Mouse (Mus musculus) stomach, embryonic 14.5 days (tissue): ENCODE data around the gene Ppl. TPM values are rescaled to one million over a fixed set of nuclear protein-coding genes. Genes with fewer than 3 reads are reported as not detected.
A peak's percentile ranks its signal among the peaks of the same experiment; 100 is the strongest.

Experiments
- ATAC-seq: fragments of 200-750 bp; cut with Nextera tagmentation; 2 replicates; pipeline ENCODE4 v1.8.0; 2017; ENCODE audit warnings: low read depth, moderate TSS enrichment; ENCODE audit not compliant: insufficient number of reproducible peaks, insufficient read depth, low FRiP score
- H3K27ac ChIP-seq: fragments of 300-500 bp; sonication (generic); 2 replicates; pipeline ENCODE4 v1.5.1; 2014; ENCODE audit warnings: mild to moderate bottlenecking, low read length, moderate library complexity, mixed read lengths
- H3K27me3 ChIP-seq: fragments of 300-500 bp; sonication (generic); 2 replicates; pipeline ENCODE4 v1.6.1; 2014; ENCODE audit warnings: low read length, control low read depth, mixed read lengths; ENCODE audit not compliant: control insufficient read depth, insufficient read depth
- H3K36me3 ChIP-seq: fragments of 300-500 bp; sonication (generic); 2 replicates; pipeline ENCODE4 v1.6.1; 2014; ENCODE audit warnings: mild to moderate bottlenecking, control low read depth, low read length, moderate library complexity, mixed read lengths; ENCODE audit not compliant: control insufficient read depth, insufficient read depth
- H3K4me1 ChIP-seq: fragments of 300-500 bp; sonication (generic); 2 replicates; pipeline ENCODE4 v1.6.1; 2014; ENCODE audit warnings: low read length, control low read depth, mixed read lengths; ENCODE audit not compliant: control insufficient read depth, insufficient read depth
- H3K4me2 ChIP-seq: fragments of 300-500 bp; sonication (generic); replicated peaks from 2 replicates; pipeline ENCODE4 v1.6.1; 2014; ENCODE audit warnings: low read depth, low read length, control low read depth
- H3K4me3 ChIP-seq: fragments of 300-500 bp; sonication (generic); 2 replicates; pipeline ENCODE4 v1.5.1; 2014; ENCODE audit warnings: low read depth, low read length, control low read depth
- H3K9ac ChIP-seq: fragments of 300-500 bp; sonication (generic); replicated peaks from 2 replicates; pipeline ENCODE4 v1.6.1; 2014; ENCODE audit warnings: low read depth, mild to moderate bottlenecking, control low read depth, low read length, moderate library complexity, mixed read lengths
- H3K9me3 ChIP-seq: fragments of 300-500 bp; sonication (generic); 2 replicates; pipeline ENCODE4 v1.6.1; 2016; ENCODE audit warnings: low read depth, low read length, control low read depth; ENCODE audit not compliant: control insufficient read depth
- WGBS: fragments of 180-500 bp; shearing (Covaris S2); extraction: QIAGEN DNeasy Blood & Tissue Kit; methylation state at CpG from one replicate; pipeline ENCODE4 v1.1.7; 2014; 5-methylcytosine and 5-hydroxymethylcytosine counted together
- polyA plus RNA-seq: library from polyadenylated mRNA; unstranded; fragments of >200 nt; fragmentation: Nextera tagmentation; extraction: Ambion mirVana; gene quantifications from 2 replicates; pipeline ENCODE4 v1.2.1, GENCODE M21; 2014

Gene Ppl
- polyA plus RNA-seq, 1 experiment from 2014 or later = 12.7 TPM

- H3K9ac ChIP-seq = no peak overlapping the region
- no peaks in the 10 kb centered on the region for H3K27me3 ChIP-seq
- no peaks in the 10 kb centered on the region for H3K4me1 ChIP-seq
- peaks cover 49% of the 10 kb centered on the region for H3K36me3 ChIP-seq
- ATAC-seq = no peak
- H3K4me3 ChIP-seq = no peak overlapping the region
- H3K4me2 ChIP-seq = no peak overlapping the region
- WGBS = 89% methylated on average over 4 of the region's 4 CpGs
- no peaks in the 10 kb centered on the region for H3K9me3 ChIP-seq
- no peak overlapping the region for H3K27ac ChIP-seq
Observed at GRCm38 (mm10) chr16:5085196-5085595, 47.0 kb downstream of the Ppl start.

DNA sequence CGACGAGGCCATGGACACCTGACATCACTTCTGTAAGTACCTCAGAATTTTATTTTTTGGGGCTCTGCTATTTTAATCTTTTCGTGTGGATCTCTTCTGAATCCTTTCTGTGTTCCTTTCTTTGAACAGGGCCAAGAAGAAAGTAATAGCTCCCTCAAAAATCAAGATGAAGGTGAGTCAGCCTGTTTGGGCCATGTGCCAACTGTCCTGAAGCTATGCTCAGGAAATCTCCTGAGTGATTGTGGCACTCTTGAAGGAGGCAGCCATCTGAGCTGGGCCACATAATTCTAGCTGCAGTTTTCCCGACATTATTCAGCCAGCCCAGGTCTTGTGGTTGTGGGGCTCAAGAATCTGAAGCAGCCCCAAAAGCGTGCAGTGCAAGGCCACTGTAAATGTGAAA lies 57.9 kb downstream of the Ppl start:
- WGBS = 94% methylated on average over 5 of the region's 5 CpGs
- peaks cover 81% of the 10 kb centered on the region for H3K36me3 ChIP-seq
- no peak for ATAC-seq

GRCm38 (mm10) chr16:5071974-5072373 lies 60.2 kb downstream of the Ppl start:
- Histone ChIP-seq H3K4me2 (no peak overlapping the region), H3K9ac (no peak overlapping the region), H3K27me3 (no peaks in the 10 kb centered on the region), H3K4me1 (no peaks in the 10 kb centered on the region), H3K4me3 (no peak overlapping the region), H3K27ac (no peak overlapping the region), H3K36me3 (peaks cover 64% of the 10 kb centered on the region), H3K9me3 (no peaks in the 10 kb centered on the region)
- WGBS = 92% methylated on average over 7 of the region's 7 CpGs
- ATAC-seq = no peak

More for the DNA sequence above, 57.9 kb downstream of the Ppl start:
- Histone ChIP-seq H3K4me2 (no peak overlapping the region), H3K4me1 (no peaks in the 10 kb centered on the region), H3K9ac (no peak overlapping the region), H3K27ac (no peak overlapping the region), H3K9me3 (no peaks in the 10 kb centered on the region), H3K27me3 (no peaks in the 10 kb centered on the region), H3K4me3 (no peak overlapping the region)

DNA sequence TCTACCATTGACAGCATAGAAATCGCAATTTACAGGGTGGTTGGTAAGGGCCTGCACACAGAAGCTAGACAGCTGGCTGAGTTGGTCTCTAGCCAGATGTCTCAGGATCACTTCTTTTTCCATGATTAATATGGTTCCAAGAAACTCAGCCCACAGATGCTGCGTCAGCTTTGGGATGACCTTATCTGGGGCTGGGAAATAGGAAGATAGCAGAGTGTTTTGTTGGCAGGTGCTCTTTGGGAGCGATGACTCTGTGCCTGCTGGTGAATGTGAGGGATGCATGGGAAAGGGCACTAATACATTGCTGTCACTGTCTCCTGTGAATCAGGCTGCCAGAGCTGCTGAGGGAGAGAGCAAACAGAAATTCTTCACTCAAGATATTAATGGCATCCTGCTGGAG lies 61.9 kb downstream of the Ppl start:
- H3K27me3 ChIP-seq = no peaks in the 10 kb centered on the region
- H3K9me3 ChIP-seq = no peaks in the 10 kb centered on the region
- no peak for ATAC-seq
- no peak overlapping the region for H3K27ac ChIP-seq
- 82% methylated on average over 3 of the region's 3 CpGs for WGBS
- H3K4me2 ChIP-seq = no peak overlapping the region
- no peak overlapping the region for H3K4me3 ChIP-seq
- no peaks in the 10 kb centered on the region for H3K4me1 ChIP-seq
- no peak overlapping the region for H3K9ac ChIP-seq
- peaks cover 52% of the 10 kb centered on the region for H3K36me3 ChIP-seq

GRCm38 (mm10) chr16:5063472-5063871 lies 68.7 kb downstream of the Ppl start:
- no peak overlapping the region for H3K4me2 ChIP-seq
- WGBS = 89% methylated on average over 4 of the region's 4 CpGs
- peaks cover 42% of the 10 kb centered on the region for H3K36me3 ChIP-seq
- no peak overlapping the region for H3K4me3 ChIP-seq
- no peak for ATAC-seq
- H3K9me3 ChIP-seq = no peaks in the 10 kb centered on the region
- no peak overlapping the region for H3K27ac ChIP-seq
- H3K9ac ChIP-seq = no peak overlapping the region
- H3K4me1 ChIP-seq = no peaks in the 10 kb centered on the region
- H3K27me3 ChIP-seq = no peaks in the 10 kb centered on the region

DNA sequence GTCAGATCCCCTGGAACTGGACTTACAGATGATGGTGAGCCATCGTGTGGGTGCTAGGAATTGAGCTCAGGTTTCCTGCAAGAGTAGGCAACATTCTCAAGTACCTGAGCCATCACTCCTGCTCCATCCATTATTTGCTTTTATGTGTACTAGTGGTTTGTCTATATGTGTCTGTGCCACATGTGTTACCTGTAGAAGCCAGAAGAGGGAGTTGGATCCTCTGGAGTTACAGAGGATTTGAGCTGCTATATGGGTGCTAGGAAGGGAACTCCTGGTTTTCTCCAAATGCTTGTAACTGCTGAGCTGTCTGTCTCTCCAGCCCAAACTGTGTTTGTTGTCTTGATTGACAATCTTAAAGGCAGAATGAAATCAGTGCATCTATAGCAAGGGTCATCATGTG lies 74.1 kb downstream of the Ppl start:
- H3K4me2 ChIP-seq = no peak overlapping the region
- WGBS = 88% methylated on average over 1 of the region's 1 CpGs
- ATAC-seq = no peak
- H3K27me3 ChIP-seq = no peaks in the 10 kb centered on the region
- 0 out of 2 replicates have a peak, but pooled peaks cover 3% of the 10 kb centered on the region for H3K4me1 ChIP-seq
- no peaks in the 10 kb centered on the region for H3K9me3 ChIP-seq
- no peak overlapping the region for H3K9ac ChIP-seq
- H3K4me3 ChIP-seq = no peak overlapping the region
- no peak overlapping the region for H3K27ac ChIP-seq
- peaks cover 42% of the 10 kb centered on the region for H3K36me3 ChIP-seq

DNA sequence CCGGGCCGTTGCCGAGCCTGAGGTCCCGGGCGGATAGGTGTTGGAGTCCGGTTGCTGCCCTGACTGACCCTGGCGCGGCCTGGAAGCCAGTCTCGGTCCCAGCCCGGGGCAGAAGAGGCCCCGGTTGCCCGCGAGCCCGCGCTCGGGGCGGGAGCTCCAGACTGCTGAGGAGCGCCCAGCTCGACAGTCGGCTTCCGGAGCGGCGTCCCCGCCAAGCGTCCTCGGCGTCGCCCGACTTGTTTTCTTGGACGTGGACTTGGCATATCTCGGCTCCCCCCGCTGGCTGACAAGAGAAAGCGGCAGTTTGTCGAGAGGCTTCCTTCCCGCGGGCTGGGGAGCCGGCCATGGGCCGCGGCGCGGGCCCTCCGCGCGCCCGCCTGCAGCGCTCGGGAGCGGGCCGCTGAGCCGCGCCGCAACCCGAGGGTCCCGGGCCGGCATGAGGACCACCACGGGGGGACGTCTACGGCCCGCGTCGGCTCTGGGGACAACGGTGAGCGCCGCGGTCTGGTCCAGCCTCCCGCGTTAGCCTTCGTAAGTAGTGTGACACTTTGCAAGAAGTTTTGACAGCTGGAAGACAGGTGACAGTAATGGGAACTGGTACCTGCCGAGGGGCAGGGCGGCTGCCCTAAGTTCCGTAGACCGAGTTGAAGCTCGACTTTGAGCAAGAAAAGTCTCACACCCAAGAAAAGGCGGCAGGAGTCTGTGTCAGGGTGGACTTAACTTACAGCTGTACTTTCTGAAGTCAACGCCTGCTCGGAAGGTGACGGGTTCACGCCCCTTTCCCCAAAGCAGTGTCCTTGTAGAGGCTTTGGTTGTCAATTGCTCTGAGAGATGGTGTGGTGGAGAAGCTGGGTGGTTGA lies 81.7 kb downstream of the Ppl start:
- peak overlapping the region; percentile 90 for H3K4me2 ChIP-seq
- peak overlapping the region; percentile 97 for H3K27ac ChIP-seq
- under 1% methylated on average over 75 of the region's 78 CpGs for WGBS
- peak overlapping the region; percentile 87 for H3K9ac ChIP-seq
- peaks cover 31% of the 10 kb centered on the region for H3K36me3 ChIP-seq
- no peaks in the 10 kb centered on the region for H3K9me3 ChIP-seq
- ATAC-seq = peak; percentile 73
- no peaks in the 10 kb centered on the region for H3K27me3 ChIP-seq
- peaks cover 17% of the 10 kb centered on the region; the same call in 1 of the 2 replicates for H3K4me1 ChIP-seq
- peak overlapping the region; percentile 95 for H3K4me3 ChIP-seq

GRCm38 (mm10) chr16:5049774-5050234 lies 82.4 kb downstream of the Ppl start, which contains the start of the genes Glyr1 and Ubn1:
Glyr1 (minus strand) TSS chr16:5049863.
Ubn1 (plus strand) TSS chr16:5050057.
- Histone ChIP-seq H3K4me2 (peak within 1 kb of the TSS; percentile 90), H3K27ac (peak within 1 kb of the TSS; percentile 97), H3K9ac (peak within 1 kb of the TSS; percentile 91), H3K36me3 (peaks cover 32% of the 10 kb centered on the region), H3K9me3 (no peaks in the 10 kb centered on the region), H3K27me3 (no peaks in the 10 kb centered on the region), H3K4me3 (peak within 1 kb of the TSS; percentile 95), H3K4me1 (peaks cover 17% of the 10 kb centered on the region; the same call in 1 of the 2 replicates)
- ATAC-seq = peak; percentile 99
- WGBS = under 1% methylated on average over 56 of the region's 56 CpGs
